Mouse (Mus musculus): Measurements from ENCODE around the gene Iscu. TPM values are rescaled to one million over a fixed set of nuclear protein-coding genes. Genes with fewer than 3 reads are reported as not detected.
A peak's percentile ranks its signal among the peaks of the same experiment; 100 is the strongest.

Gene Iscu
- total RNA-seq, 1 experiment: 78.4 TPM

GRCm38 (mm10) chr5:113796401-113797148 lies 24.0 kb downstream of the Iscu start:
- Histone ChIP-seq H3K4me1 (ENCODE audit: control insufficient read depth in 2 of 2, insufficient read depth in 2 of 2, low read length in 2 of 2, poor library complexity in 1 of 2) (peaks cover 4 to 19% of the 10 kb centered on the region in 2 experiments; a peak in 3 of 4 replicates), H3K9me3 (ENCODE audit: control insufficient read depth, insufficient read depth, low read depth, low read length) (no peaks in the 10 kb centered on the region), H3K27ac (ENCODE audit: insufficient read depth, low read depth, low read length, poor library complexity, severe bottlenecking) (no peak overlapping the region), H3K36me3 (ENCODE audit: control insufficient read depth, insufficient read depth, low read length, poor library complexity, severe bottlenecking) (no peaks in the 10 kb centered on the region), H3K4me3 (ENCODE audit: insufficient read depth in 1 of 2, low read depth in 1 of 2, low read length in 2 of 2, poor library complexity in 1 of 2, severe bottlenecking in 1 of 2) (peak overlapping the region in 1 of 2 experiments; percentile 36; a peak in 1 of 4 replicates), H3K9ac (ENCODE audit: insufficient read depth, low read depth, low read length, poor library complexity, severe bottlenecking) (no peak overlapping the region)
- TF ChIP-seq ZC3H11A (IDR thresholded peaks at IDR 0.05; ENCODE audit: borderline replicate concordance, low read depth, low read length) (no peak), ZNF384 (IDR thresholded peaks at IDR 0.05; ENCODE audit: low read depth, low read length) (no peak), MAFK (IDR thresholded peaks at IDR 0.05; ENCODE audit: insufficient read depth, low read depth, low read length) (no peak), CHD2 (IDR thresholded peaks at IDR 0.05; ENCODE audit: low read depth, low read length) (no peak), HCFC1 (IDR thresholded peaks at IDR 0.05; ENCODE audit: borderline replicate concordance, insufficient read depth, low read length) (no peak)
- no peak for DNase-seq (ENCODE audit: low read depth, low spot score)
- in situ Hi-C loops (cut with MboI; ENCODE audit: low sequenced_read_pairs in 2 of 2, unreplicated experiment in 2 of 2): no loop called here

- peaks cover 4 to 16% of the 10 kb centered on the region in 2 experiments; a peak in 3 of 4 replicates for H3K4me1 ChIP-seq (ENCODE audit: control insufficient read depth in 2 of 2, insufficient read depth in 2 of 2, low read length in 2 of 2, poor library complexity in 1 of 2)
- no peak for TF ChIP-seq MAFK (IDR thresholded peaks at IDR 0.05; ENCODE audit: insufficient read depth, low read depth, low read length)
- no peak for TF ChIP-seq ZNF384 (IDR thresholded peaks at IDR 0.05; ENCODE audit: low read depth, low read length)
- no peak for TF ChIP-seq ZC3H11A (IDR thresholded peaks at IDR 0.05; ENCODE audit: borderline replicate concordance, low read depth, low read length)
- TF ChIP-seq HCFC1 (IDR thresholded peaks at IDR 0.05; ENCODE audit: borderline replicate concordance, insufficient read depth, low read length): no peak
- no peak for TF ChIP-seq CHD2 (IDR thresholded peaks at IDR 0.05; ENCODE audit: low read depth, low read length)
- H3K4me3 ChIP-seq (ENCODE audit: insufficient read depth in 1 of 2, low read depth in 1 of 2, low read length in 2 of 2, poor library complexity in 1 of 2, severe bottlenecking in 1 of 2): peak overlapping the region in 1 of 2 experiments; percentile 36; a peak in 1 of 4 replicates
- in situ Hi-C loops (cut with MboI; ENCODE audit: low sequenced_read_pairs in 2 of 2, unreplicated experiment in 2 of 2): no loop called here
- no peak overlapping the region for H3K9ac ChIP-seq (ENCODE audit: insufficient read depth, low read depth, low read length, poor library complexity, severe bottlenecking)
- DNase-seq (ENCODE audit: low read depth, low spot score): no peak
- H3K36me3 ChIP-seq (ENCODE audit: control insufficient read depth, insufficient read depth, low read length, poor library complexity, severe bottlenecking): no peaks in the 10 kb centered on the region
- no peak overlapping the region for H3K27ac ChIP-seq (ENCODE audit: insufficient read depth, low read depth, low read length, poor library complexity, severe bottlenecking)
- H3K9me3 ChIP-seq (ENCODE audit: control insufficient read depth, insufficient read depth, low read depth, low read length): no peaks in the 10 kb centered on the region
Observed at GRCm38 (mm10) chr5:113797149-113797882, 24.8 kb downstream of the Iscu start.

- H3K27ac ChIP-seq (ENCODE audit: insufficient read depth, low read depth, low read length, poor library complexity, severe bottlenecking): no peak overlapping the region
- H3K4me3 ChIP-seq (ENCODE audit: insufficient read depth in 1 of 2, low read depth in 1 of 2, low read length in 2 of 2, poor library complexity in 1 of 2, severe bottlenecking in 1 of 2): no peak overlapping the region
- no peak overlapping the region for H3K9ac ChIP-seq (ENCODE audit: insufficient read depth, low read depth, low read length, poor library complexity, severe bottlenecking)
- H3K9me3 ChIP-seq (ENCODE audit: control insufficient read depth, insufficient read depth, low read depth, low read length): no peaks in the 10 kb centered on the region
- H3K36me3 ChIP-seq (ENCODE audit: control insufficient read depth, insufficient read depth, low read length, poor library complexity, severe bottlenecking): no peaks in the 10 kb centered on the region
- DNase-seq (ENCODE audit: low read depth, low spot score): no peak
- H3K4me1 ChIP-seq (ENCODE audit: control insufficient read depth in 2 of 2, insufficient read depth in 2 of 2, low read length in 2 of 2, poor library complexity in 1 of 2): peaks cover 4 to 16% of the 10 kb centered on the region in 2 experiments; a peak in 3 of 4 replicates
- no peak for TF ChIP-seq ZC3H11A (IDR thresholded peaks at IDR 0.05; ENCODE audit: borderline replicate concordance, low read depth, low read length)
- no peak for TF ChIP-seq HCFC1 (IDR thresholded peaks at IDR 0.05; ENCODE audit: borderline replicate concordance, insufficient read depth, low read length)
- TF ChIP-seq MAFK (IDR thresholded peaks at IDR 0.05; ENCODE audit: insufficient read depth, low read depth, low read length): no peak
- no peak for TF ChIP-seq CHD2 (IDR thresholded peaks at IDR 0.05; ENCODE audit: low read depth, low read length)
- no peak for TF ChIP-seq ZNF384 (IDR thresholded peaks at IDR 0.05; ENCODE audit: low read depth, low read length)
- in situ Hi-C loops (cut with MboI; ENCODE audit: low sequenced_read_pairs in 2 of 2, unreplicated experiment in 2 of 2): no loop called here
Observed at GRCm38 (mm10) chr5:113798525-113798924, 26.0 kb downstream of the Iscu start.

- in situ Hi-C loops (cut with MboI; ENCODE audit: low sequenced_read_pairs in 2 of 2, unreplicated experiment in 2 of 2): no loop called here
- Histone ChIP-seq H3K36me3 (ENCODE audit: control insufficient read depth, insufficient read depth, low read length, poor library complexity, severe bottlenecking) (no peaks in the 10 kb centered on the region), H3K4me3 (ENCODE audit: insufficient read depth in 1 of 2, low read depth in 1 of 2, low read length in 2 of 2, poor library complexity in 1 of 2, severe bottlenecking in 1 of 2) (peak overlapping the region in 1 of 2 experiments; percentile 13; a peak in 1 of 4 replicates), H3K4me1 (ENCODE audit: control insufficient read depth in 2 of 2, insufficient read depth in 2 of 2, low read length in 2 of 2, poor library complexity in 1 of 2) (peaks cover 4 to 16% of the 10 kb centered on the region in 2 experiments; a peak in 3 of 4 replicates), H3K9me3 (ENCODE audit: control insufficient read depth, insufficient read depth, low read depth, low read length) (no peaks in the 10 kb centered on the region), H3K9ac (ENCODE audit: insufficient read depth, low read depth, low read length, poor library complexity, severe bottlenecking) (no peak overlapping the region), H3K27ac (ENCODE audit: insufficient read depth, low read depth, low read length, poor library complexity, severe bottlenecking) (no peak overlapping the region)
- TF ChIP-seq ZC3H11A (IDR thresholded peaks at IDR 0.05; ENCODE audit: borderline replicate concordance, low read depth, low read length) (no peak), ZNF384 (IDR thresholded peaks at IDR 0.05; ENCODE audit: low read depth, low read length) (no peak), CHD2 (IDR thresholded peaks at IDR 0.05; ENCODE audit: low read depth, low read length) (no peak), HCFC1 (IDR thresholded peaks at IDR 0.05; ENCODE audit: borderline replicate concordance, insufficient read depth, low read length) (no peak), MAFK (IDR thresholded peaks at IDR 0.05; ENCODE audit: insufficient read depth, low read depth, low read length) (no peak)
- no peak for DNase-seq (ENCODE audit: low read depth, low spot score)
Observed at GRCm38 (mm10) chr5:113799691-113800090, 27.1 kb downstream of the Iscu start.

Measured in ES-E14 (cell line).